Mouse (Mus musculus) ovary, postnatal 36 days (tissue): ENCODE measurements at regions not wholly inside any gene's neighbourhood (a gene's known extent, or its start where the extent isn't known, plus 50 kb on each side); places are given as distances from the start of the nearest gene placed in this dataset.

ENCODE experiments used
- DNase-seq: peaks from one replicate; pipeline ENCODE4 v3.0.0; 2022; ENCODE audit warnings: low spot score, mixed read lengths

- no peak for DNase-seq
Measured at GRCm38 (mm10) chr1:120761364-120761763, 159.1 kb downstream of the En1 start.

- DNase-seq, result no peak
Measured at GRCm38 (mm10) chr1:120762498-120762897, 160.3 kb downstream of the En1 start.

- DNase-seq, result no peak
Measured at GRCm38 (mm10) chr1:120762921-120763595, 160.8 kb downstream of the En1 start.

GRCm38 (mm10) chr1:120767054-120767453 is 164.8 kb downstream of the En1 start:
- DNase-seq, result no peak

- DNase-seq, result no peak
Measured at GRCm38 (mm10) chr1:120771269-120771668, 169.1 kb downstream of the En1 start.

GRCm38 (mm10) chr1:120776906-120777305 is 174.7 kb downstream of the En1 start:
- DNase-seq, result no peak

- no peak for DNase-seq
Measured at GRCm38 (mm10) chr1:120777468-120777867, 175.2 kb downstream of the En1 start.

GRCm38 (mm10) chr1:120795245-120795644 is 193.0 kb downstream of the En1 start:
- DNase-seq, result no peak

- no peak for DNase-seq
Measured at GRCm38 (mm10) chr1:120801248-120801979, 199.2 kb downstream of the En1 start.

- no peak for DNase-seq
Measured at GRCm38 (mm10) chr1:120801980-120802364, 199.8 kb downstream of the En1 start.

- no peak for DNase-seq
Measured at GRCm38 (mm10) chr1:120814441-120814840, 212.2 kb downstream of the En1 start.

- no peak for DNase-seq
Measured at GRCm38 (mm10) chr1:120816237-120816820, 214.1 kb downstream of the En1 start.

- DNase-seq, result no peak
Measured at GRCm38 (mm10) chr1:120817563-120817962, 215.3 kb downstream of the En1 start.

- no peak for DNase-seq
Measured at GRCm38 (mm10) chr1:120831975-120832374, 229.8 kb downstream of the En1 start.

GRCm38 (mm10) chr1:120842596-120842995 is 240.4 kb downstream of the En1 start:
- DNase-seq, result no peak

GRCm38 (mm10) chr1:120846146-120846545 is 243.9 kb downstream of the En1 start:
- DNase-seq, result no peak

GRCm38 (mm10) chr1:120851860-120852503 is 249.8 kb downstream of the En1 start:
- DNase-seq, result no peak

GRCm38 (mm10) chr1:120857566-120857965 is 255.3 kb downstream of the En1 start:
- no peak for DNase-seq

GRCm38 (mm10) chr1:120859546-120859945 is 257.3 kb downstream of the En1 start:
- no peak for DNase-seq

GRCm38 (mm10) chr1:120872554-120872953 is 270.3 kb downstream of the En1 start:
- DNase-seq, result no peak

- no peak for DNase-seq
Measured at GRCm38 (mm10) chr1:120882959-120883549, 280.8 kb downstream of the En1 start.

GRCm38 (mm10) chr1:120883632-120884031 is 281.4 kb downstream of the En1 start:
- DNase-seq, result no peak
